ENCODE assay signal across 21 mouse cellular contexts in genomic region chr12:33064266-33064665, GRCm38 (mm10). TPM values are rescaled to one million over a fixed set of nuclear protein-coding genes. Genes with fewer than 3 reads are reported as not detected.
"Had no signal": no experiment of that assay in that cellular context is flagged by ENCODE, and none has a peak within 500 bp of the region (broad histone marks: within the 10 kb centered on the region; RNA-seq: fewer than 3 reads in every experiment).

No protein-coding gene starts in this region.

- H3K27ac ChIP-seq: liver, embryonic 13.5 days; macrophage; midbrain, embryonic 12.5 days; midbrain, embryonic 15.5 days; neural tube, embryonic 13.5 days had no signal

- DNase-seq: kidney, adult 11 months; kidney, adult 9 months; kidney, postnatal 14 days; kidney, postnatal 4 days; liver, embryonic 13.5 days; lung, embryonic 14.5 days; thymus, adult 18-20 months; thymus, postnatal 36 days had no signal

- H3K9ac ChIP-seq: liver, embryonic 13.5 days; lung, embryonic 14.5 days; midbrain, embryonic 12.5 days; midbrain, embryonic 15.5 days; neural tube, embryonic 13.5 days had no signal

- H3K27me3 ChIP-seq: liver, embryonic 13.5 days; midbrain, embryonic 12.5 days; midbrain, embryonic 15.5 days; neural tube, embryonic 13.5 days had no signal

- H3K4me2 ChIP-seq: liver, embryonic 13.5 days; lung, embryonic 14.5 days; midbrain, embryonic 12.5 days; midbrain, embryonic 15.5 days; neural tube, embryonic 13.5 days had no signal

- ATAC-seq: lung, postnatal 0 days; midbrain, embryonic 15.5 days had no signal

- H3K9me3 ChIP-seq: liver, embryonic 13.5 days; midbrain, embryonic 12.5 days; midbrain, embryonic 15.5 days; neural tube, embryonic 13.5 days had no signal

- H3K4me3 ChIP-seq: liver, embryonic 13.5 days; midbrain, embryonic 12.5 days; midbrain, embryonic 15.5 days; myocyte; neural tube, embryonic 13.5 days had no signal

- H3K4me1 ChIP-seq: liver, embryonic 13.5 days had no signal

- H3K36me3 ChIP-seq: liver, embryonic 13.5 days; midbrain, embryonic 12.5 days; midbrain, embryonic 15.5 days; neural tube, embryonic 13.5 days had no signal

RNA-seq across cellular contexts. Expression of gene Cdhr3, which starts 28.4 kb away (rescaled TPM):
- total RNA-seq: liver, adult 2 months; megakaryocyte-erythroid progenitor cell, adult 5-6 weeks; monocyte, adult 5-6 weeks; neutrophil, adult 5-6 weeks had no signal
- polyA plus RNA-seq: limb, embryonic 11.5 days; liver, adult 2 months; liver, embryonic 13.5 days; liver, embryonic 16.5 days; lung, embryonic 14.5 days; macrophage; small intestine, adult 2 months had no signal
